Mouse (Mus musculus) embryonic fibroblast, embryonic 13.5 days (primary cell): ENCODE data around the gene Phf23.

Experiments used
- CTCF ChIP-seq: IDR thresholded peaks from 2 replicates; pipeline ENCODE4 v1.5.1; 2011; ENCODE audit warnings: mild to moderate bottlenecking, control low read depth, low read length, moderate library complexity, borderline replicate concordance; ENCODE audit not compliant: insufficient read depth
- POLR2A ChIP-seq: IDR thresholded peaks from 2 replicates; pipeline ENCODE4 v1.6.1; 2011; ENCODE audit warnings: low read depth, mild to moderate bottlenecking, control low read depth, low read length, moderate library complexity

GRCm38 (mm10) chr11:70039631-70040030 is 44.1 kb downstream of the Phf23 start:
- TF ChIP-seq POLR2A (no peak), CTCF (no peak)
